Comparison of ENCODE assay signal across 31 mouse cellular contexts in the genomic region with DNA sequence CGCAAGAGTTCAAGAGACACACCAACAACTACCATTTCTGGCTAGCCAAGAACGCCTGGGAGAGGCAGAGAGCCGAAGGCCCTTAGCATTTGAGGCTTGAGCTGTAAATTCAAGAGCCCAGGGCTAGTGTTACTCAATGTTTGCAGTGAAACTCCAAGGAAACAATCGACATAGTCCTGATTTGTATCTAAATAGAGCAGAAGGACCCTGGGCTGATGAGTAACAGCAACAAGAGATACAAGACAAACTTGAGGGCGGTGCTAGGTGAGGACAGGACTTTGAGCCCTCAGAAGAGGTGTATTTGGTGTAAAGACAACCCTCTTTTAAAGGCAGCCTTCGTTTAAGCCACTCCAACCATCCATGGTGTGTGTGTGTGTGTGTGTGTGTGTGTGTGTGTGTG.
DNase-seq lines count a peak whose midpoint lies in the region; ATAC-seq and TF ChIP-seq lines count a peak whose summit lies in the region.
"Had no signal": no experiment of that assay in that cellular context is flagged by ENCODE, and none has a peak within 500 bp of the region (broad histone marks: within the 10 kb centered on the region; RNA-seq: fewer than 3 reads in every experiment).

No protein-coding gene starts in this region.

- H3K27me3 ChIP-seq in heart, embryonic 13.5 days (replicated peaks) = no peaks in the 10 kb centered on the region
- H3K27me3 ChIP-seq in kidney, postnatal 0 days (ENCODE audit: insufficient read depth, low read length) = no peaks in the 10 kb centered on the region
- no peaks in the 10 kb centered on the region for H3K27me3 ChIP-seq in embryonic facial prominence, embryonic 10.5 days (replicated peaks; ENCODE audit: low read depth, poor library complexity, severe bottlenecking)
- H3K27me3 ChIP-seq in limb, embryonic 10.5 days (ENCODE audit: low read depth, poor library complexity, severe bottlenecking) = no peaks in the 10 kb centered on the region
- H3K27me3 ChIP-seq: embryonic facial prominence, embryonic 13.5 days; forebrain, embryonic 15.5 days; hindbrain, embryonic 12.5 days; limb, embryonic 12.5 days; liver, embryonic 13.5 days; midbrain, embryonic 15.5 days; neural tube, embryonic 15.5 days had no signal

- no peak overlapping the region for H3K4me3 ChIP-seq in heart, embryonic 13.5 days
- H3K4me3 ChIP-seq in kidney, postnatal 0 days (replicated peaks; ENCODE audit: low read depth, low read length) = no peak overlapping the region
- H3K4me3 ChIP-seq in embryonic facial prominence, embryonic 10.5 days = no peak overlapping the region
- no peak overlapping the region for H3K4me3 ChIP-seq in limb, embryonic 10.5 days
- H3K4me3 ChIP-seq: embryonic facial prominence, embryonic 13.5 days; forebrain, embryonic 10.5 days; forebrain, embryonic 15.5 days; gastrocnemius, adult 2 months; hindbrain, embryonic 12.5 days; limb, embryonic 12.5 days; liver, embryonic 13.5 days; midbrain, embryonic 10.5 days; midbrain, embryonic 15.5 days; neural tube, embryonic 15.5 days had no signal

- intact Hi-C loops in heart, postnatal 36 days (cut with DNase I) = no loop called here
- intact Hi-C loops in gastrocnemius, postnatal 14 days (cut with DNase I; ENCODE audit: low total_unique reads) = no loop called here

- no peak for ATAC-seq in heart, embryonic 13.5 days (ENCODE audit: extremely low read depth, insufficient number of reproducible peaks, low FRiP score, low TSS enrichment)
- 0 out of 2 replicates have a peak, but pooled peaks have one; percentile 29 for ATAC-seq in kidney, postnatal 0 days (replicated peaks; ENCODE audit: low FRiP score, low read depth)
- ATAC-seq: forebrain, embryonic 15.5 days; hindbrain, postnatal 0 days; midbrain, embryonic 15.5 days had no signal

- 66% methylated on average over 6 of the region's 6 CpGs for WGBS in heart, embryonic 13.5 days
- 85% methylated on average over 6 of the region's 6 CpGs for WGBS in kidney, postnatal 0 days
- 89% methylated on average over 6 of the region's 6 CpGs for WGBS in embryonic facial prominence, embryonic 10.5 days
- WGBS in limb, embryonic 10.5 days = 84% methylated on average over 6 of the region's 6 CpGs

- DNase-seq in heart, postnatal 36 days = no peak
- DNase-seq in kidney, postnatal 0 days (ENCODE audit: low spot score) = no peak
- DNase-seq in kidney, adult 18-20 months = no peak
- no peak for DNase-seq in embryonic facial prominence, embryonic 10.5 days (ENCODE audit: low spot score)
- DNase-seq in limb, embryonic 10.5 days (ENCODE audit: low spot score) = no peak
- DNase-seq in gastrocnemius, postnatal 10 days = no peak
- no peak for DNase-seq in gastrocnemius, postnatal 14 days
- DNase-seq: adrenal gland, postnatal 14 days; cerebellum, adult 11 months; cerebellum, adult 9-10 months; cerebellum, postnatal 36 days; embryo, embryonic 11 days; gastrocnemius, adult 2 months; heart, postnatal 14 days; kidney, adult 11 months; liver, embryonic 13.5 days; lung, embryonic 14.5 days; right cerebral cortex, postnatal 25 days; spleen, adult 18-20 months; thymus, adult 2 months; thymus, postnatal 36 days had no signal

- TF ChIP-seq CTCF in kidney, postnatal 0 days (IDR thresholded peaks at IDR 0.05; ENCODE audit: low read depth) = no peak

- no peaks in the 10 kb centered on the region for H3K36me3 ChIP-seq in heart, embryonic 13.5 days
- H3K36me3 ChIP-seq in kidney, postnatal 0 days (ENCODE audit: insufficient read depth, low read length) = no peaks in the 10 kb centered on the region
- H3K36me3 ChIP-seq in embryonic facial prominence, embryonic 10.5 days (replicated peaks) = no peaks in the 10 kb centered on the region
- no peaks in the 10 kb centered on the region for H3K36me3 ChIP-seq in limb, embryonic 10.5 days
- H3K36me3 ChIP-seq: embryonic facial prominence, embryonic 13.5 days; forebrain, embryonic 10.5 days; forebrain, embryonic 15.5 days; hindbrain, embryonic 12.5 days; liver, embryonic 13.5 days; midbrain, embryonic 10.5 days; midbrain, embryonic 15.5 days; neural tube, embryonic 15.5 days had no signal

- no peak overlapping the region; the same call in 1 of the 2 replicates for H3K9ac ChIP-seq in heart, embryonic 13.5 days
- no peak overlapping the region for H3K9ac ChIP-seq in kidney, postnatal 0 days (ENCODE audit: low read depth, low read length)
- H3K9ac ChIP-seq: embryonic facial prominence, embryonic 13.5 days; forebrain, embryonic 15.5 days; hindbrain, embryonic 12.5 days; limb, embryonic 12.5 days; liver, embryonic 13.5 days; lung, embryonic 14.5 days; midbrain, embryonic 15.5 days; neural tube, embryonic 15.5 days had no signal

- peaks cover 49% of the 10 kb centered on the region for H3K4me1 ChIP-seq in heart, embryonic 13.5 days
- H3K4me1 ChIP-seq in kidney, postnatal 0 days (replicated peaks; ENCODE audit: insufficient read depth, low read length) = no peaks in the 10 kb centered on the region
- H3K4me1 ChIP-seq in embryonic facial prominence, embryonic 10.5 days = peaks cover 31% of the 10 kb centered on the region
- H3K4me1 ChIP-seq in limb, embryonic 10.5 days = peaks cover 34% of the 10 kb centered on the region
- H3K4me1 ChIP-seq: hindbrain, embryonic 12.5 days had no signal

- H3K9me3 ChIP-seq in heart, embryonic 13.5 days = no peaks in the 10 kb centered on the region
- H3K9me3 ChIP-seq in kidney, postnatal 0 days (replicated peaks; ENCODE audit: low read length) = no peaks in the 10 kb centered on the region
- no peaks in the 10 kb centered on the region for H3K9me3 ChIP-seq in embryonic facial prominence, embryonic 10.5 days
- no peaks in the 10 kb centered on the region for H3K9me3 ChIP-seq in limb, embryonic 10.5 days (replicated peaks)
- H3K9me3 ChIP-seq: embryonic facial prominence, embryonic 13.5 days; forebrain, embryonic 10.5 days; forebrain, embryonic 15.5 days; hindbrain, embryonic 12.5 days; limb, embryonic 12.5 days; liver, embryonic 13.5 days; midbrain, embryonic 10.5 days; midbrain, embryonic 15.5 days; neural tube, embryonic 15.5 days had no signal

- peak overlapping the region; percentile 53; the same call in 1 of the 2 replicates for H3K27ac ChIP-seq in heart, embryonic 13.5 days (replicated peaks)
- H3K27ac ChIP-seq in kidney, postnatal 0 days = no peak overlapping the region
- peak overlapping the region; percentile 51 for H3K27ac ChIP-seq in embryonic facial prominence, embryonic 10.5 days (replicated peaks)
- peak overlapping the region; percentile 61 for H3K27ac ChIP-seq in limb, embryonic 10.5 days
- H3K27ac ChIP-seq: forebrain, embryonic 10.5 days; forebrain, embryonic 15.5 days; gastrocnemius, adult 2 months; hindbrain, embryonic 12.5 days; hindbrain, postnatal 0 days; limb, embryonic 12.5 days; liver, embryonic 13.5 days; midbrain, embryonic 10.5 days; midbrain, embryonic 15.5 days; neural tube, embryonic 15.5 days had no signal

- no peak overlapping the region for H3K4me2 ChIP-seq in heart, embryonic 13.5 days
- no peak overlapping the region for H3K4me2 ChIP-seq in kidney, postnatal 0 days (ENCODE audit: low read length)
- H3K4me2 ChIP-seq: embryonic facial prominence, embryonic 13.5 days; forebrain, embryonic 15.5 days; hindbrain, embryonic 12.5 days; limb, embryonic 12.5 days; liver, embryonic 13.5 days; lung, embryonic 14.5 days; midbrain, embryonic 15.5 days; neural tube, embryonic 15.5 days had no signal
